Mouse (Mus musculus): Measurements from ENCODE around the gene Scpep1.

DNA sequence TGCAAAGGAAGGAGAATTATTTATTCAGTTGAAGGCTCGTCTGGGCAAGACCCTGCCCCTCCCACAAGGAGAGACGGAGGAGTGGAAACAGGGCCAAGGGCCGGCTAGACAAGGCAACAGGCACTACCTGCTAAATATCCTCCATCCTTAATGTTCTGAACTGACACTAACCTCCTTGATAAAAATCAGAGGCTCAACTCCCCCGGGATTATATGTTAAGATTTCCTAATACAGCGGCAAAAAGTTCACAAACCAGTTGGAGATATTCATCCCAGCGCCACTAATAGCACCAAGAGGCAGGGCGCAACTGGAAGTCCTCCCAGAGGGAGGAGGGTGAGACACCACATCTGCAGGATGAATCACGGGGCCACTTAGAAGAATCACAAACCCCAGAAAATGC is 6.4 kb downstream of the Scpep1 start:
- TF ChIP-seq CTCF (IDR thresholded peaks at IDR 0.05; ENCODE audit: low read depth, low read length): no peak
- no peak for TF ChIP-seq TAL1 (conservative IDR thresholded peaks at IDR 0.05; ENCODE audit: low read depth, low read length)
- TF ChIP-seq POLR2AphosphoS5 (IDR thresholded peaks at IDR 0.05; ENCODE audit: insufficient replicate concordance, low read depth, low read length): no peak

Measured in G1E (cell line).